Mouse (Mus musculus) stomach, postnatal 0 days (tissue): ENCODE measurements around the gene Eps15. TPM values are rescaled to one million over a fixed set of nuclear protein-coding genes. Genes with fewer than 3 reads are reported as not detected.
A peak's percentile ranks its signal among the peaks of the same experiment; 100 is the strongest.

ENCODE experiments used
- ATAC-seq: fragments of 200-750 bp; cut with Nextera tagmentation; 2 replicates; pipeline ENCODE4 v1.8.0; 2017; ENCODE audit not compliant: low FRiP score, low TSS enrichment
- DNase-seq: peaks from one replicate; pipeline ENCODE4 v3.0.0-alpha.2; 2016; ENCODE audit warnings: low spot score
- H3K27ac ChIP-seq: fragments of 300-500 bp; sonication (generic); replicated peaks from 2 replicates; pipeline ENCODE4 v1.5.1; 2014; ENCODE audit warnings: mild to moderate bottlenecking, control low read depth
- H3K27me3 ChIP-seq: fragments of 300-500 bp; sonication (generic); 2 replicates; pipeline ENCODE4 v1.6.1; 2014; ENCODE audit warnings: low read length; ENCODE audit not compliant: control insufficient read depth, insufficient read depth
- H3K36me3 ChIP-seq: fragments of 300-500 bp; sonication (generic); 2 replicates; pipeline ENCODE4 v1.6.1; 2014; ENCODE audit warnings: low read length, mixed read lengths; ENCODE audit not compliant: control insufficient read depth, insufficient read depth
- H3K4me1 ChIP-seq: fragments of 300-500 bp; sonication (generic); replicated peaks from 2 replicates; pipeline ENCODE4 v1.6.1; 2014; ENCODE audit warnings: antibody characterized with exemption; ENCODE audit not compliant: control insufficient read depth, insufficient read depth
- H3K4me2 ChIP-seq: fragments of 300-500 bp; sonication (generic); replicated peaks from 2 replicates; pipeline ENCODE4 v1.6.1; 2014; ENCODE audit warnings: low read depth, mild to moderate bottlenecking, control low read depth, moderate library complexity
- H3K4me3 ChIP-seq: fragments of 300-500 bp; sonication (generic); 2 replicates; pipeline ENCODE4 v1.5.1; 2014; ENCODE audit warnings: low read depth, low read length, control low read depth
- H3K9ac ChIP-seq: fragments of 300-500 bp; sonication (generic); 2 replicates; pipeline ENCODE4 v1.6.1; 2014; ENCODE audit warnings: mild to moderate bottlenecking, low read length, control low read depth, mixed read lengths
- H3K9me3 ChIP-seq: fragments of 300-500 bp; sonication (generic); 2 replicates; pipeline ENCODE4 v1.6.1; 2016; ENCODE audit warnings: low read length; ENCODE audit not compliant: control insufficient read depth
- CTCF ChIP-seq: IDR thresholded peaks from 2 replicates; pipeline ENCODE4 v1.5.1; 2016; ENCODE audit warnings: antibody characterized with exemption, low read depth, mild to moderate bottlenecking, moderate library complexity
- EP300 ChIP-seq: optimal IDR thresholded peaks from 2 replicates; pipeline ENCODE3; 2016; ENCODE audit warnings: antibody characterized with exemption
- WGBS: fragments of 180-500 bp; shearing (Covaris S2); extraction: QIAGEN DNeasy Blood & Tissue Kit; methylation state at CpG from one replicate; pipeline ENCODE4 v1.1.7; 2014; 5-methylcytosine and 5-hydroxymethylcytosine counted together
- polyA plus RNA-seq: library from polyadenylated mRNA; unstranded; fragments of >200 nt; fragmentation: Nextera tagmentation; extraction: Ambion mirVana; gene quantifications from 2 replicates; pipeline ENCODE4 v1.2.1, GENCODE M21; 2015

Gene Eps15
- polyA plus RNA-seq, 1 experiment from 2014 or later, result 20.0 TPM

DNA sequence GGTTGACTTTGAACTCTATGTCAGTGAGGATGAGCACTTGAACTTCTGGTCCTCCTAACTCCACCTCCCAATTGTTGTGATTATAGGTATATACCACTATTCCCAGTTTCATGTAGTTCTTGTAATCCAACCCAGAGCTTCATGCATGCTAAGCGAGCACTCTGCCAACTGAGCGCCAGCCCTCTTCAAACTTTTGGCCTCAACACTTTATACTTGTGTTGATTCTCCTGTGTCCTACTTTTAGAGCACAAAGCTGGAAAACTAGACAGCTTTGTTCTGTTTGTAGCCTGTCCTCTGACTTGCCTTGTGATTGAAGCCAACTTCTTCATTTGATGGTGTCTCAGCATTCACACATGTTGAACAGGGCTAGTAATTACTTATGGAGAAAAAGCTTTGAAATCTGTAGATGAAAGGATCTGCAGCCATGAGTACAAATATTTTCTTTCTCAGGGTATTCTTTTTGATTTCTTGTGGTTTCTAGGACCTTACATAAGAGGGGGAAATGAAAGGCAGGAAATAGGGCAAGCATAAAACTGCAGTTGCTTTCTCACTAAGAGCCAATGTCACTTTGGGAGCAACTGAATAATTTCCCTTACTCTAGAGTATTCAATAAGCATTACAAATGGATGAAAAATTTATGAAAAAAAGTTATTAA, 6.4 kb upstream of the Eps15 start:
- Histone ChIP-seq H3K9me3 (no peaks in the 10 kb centered on the region), H3K36me3 (no peaks in the 10 kb centered on the region), H3K27ac (no peak overlapping the region), H3K4me1 (no peaks in the 10 kb centered on the region), H3K4me3 (no peak overlapping the region), H3K4me2 (no peak overlapping the region), H3K9ac (no peak overlapping the region), H3K27me3 (no peaks in the 10 kb centered on the region)
- TF ChIP-seq EP300 (no peak), CTCF (no peak)
- DNase-seq (no peak), ATAC-seq (no peak)
- 78% methylated on average over 2 of the region's 2 CpGs for WGBS

- Histone ChIP-seq H3K9ac (peak overlapping the region; percentile 90), H3K4me2 (peak overlapping the region; percentile 82), H3K4me3 (peak overlapping the region; percentile 86), H3K27ac (peak overlapping the region; percentile 91), H3K27me3 (no peaks in the 10 kb centered on the region), H3K4me1 (peaks cover 3% of the 10 kb centered on the region; the same call in 1 of the 2 replicates), H3K36me3 (no peaks in the 10 kb centered on the region), H3K9me3 (no peaks in the 10 kb centered on the region)
- peak; percentile 86 for ATAC-seq
- DNase-seq, result peak; percentile 56
- WGBS, result under 1% methylated on average over 50 of the region's 85 CpGs
- TF ChIP-seq EP300 (no peak), CTCF (peak; percentile 17; the same call in 1 of the 2 replicates)
Observed at GRCm38 (mm10) chr4:109280459-109281160, 542 bp downstream of the Eps15 start.

DNA sequence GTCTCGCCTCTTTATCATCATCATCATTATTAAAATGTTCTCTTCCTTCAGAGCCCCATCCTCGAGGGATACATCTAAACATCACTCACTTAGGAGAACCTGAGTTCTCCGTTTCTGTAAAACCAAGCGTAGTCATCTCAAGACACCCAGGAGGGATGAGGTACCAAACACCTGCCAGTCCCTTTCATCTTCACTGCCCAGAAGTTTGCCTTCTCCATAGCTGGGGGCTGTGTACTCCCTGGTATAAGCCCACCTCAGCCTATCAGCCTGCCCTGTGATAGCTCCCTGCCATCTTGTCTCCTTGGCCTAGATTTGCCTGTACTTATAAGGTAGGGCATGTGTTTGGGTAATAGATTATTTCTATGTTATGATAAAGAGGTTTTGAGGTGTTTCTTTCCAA, 1.1 kb downstream of the Eps15 start:
- Histone ChIP-seq H3K4me3 (peak overlapping the region; percentile 86), H3K4me1 (peaks cover 3% of the 10 kb centered on the region; the same call in 1 of the 2 replicates), H3K4me2 (peak overlapping the region; percentile 82), H3K9me3 (no peaks in the 10 kb centered on the region), H3K27ac (no peak overlapping the region), H3K36me3 (no peaks in the 10 kb centered on the region), H3K9ac (peak overlapping the region; percentile 90), H3K27me3 (no peaks in the 10 kb centered on the region)
- DNase-seq (no peak), ATAC-seq (no peak)
- 11% methylated on average over 4 of the region's 4 CpGs for WGBS
- TF ChIP-seq CTCF (no peak), EP300 (no peak)

- no peak for DNase-seq
- Histone ChIP-seq H3K9ac (no peak overlapping the region), H3K4me3 (no peak overlapping the region; the same call in 1 of the 2 replicates), H3K36me3 (no peaks in the 10 kb centered on the region), H3K9me3 (no peaks in the 10 kb centered on the region), H3K27ac (no peak overlapping the region), H3K27me3 (no peaks in the 10 kb centered on the region), H3K4me1 (peaks cover 3% of the 10 kb centered on the region; the same call in 1 of the 2 replicates), H3K4me2 (peak overlapping the region; percentile 82; the same call in 1 of the 2 replicates)
- 64% methylated on average over 1 of the region's 1 CpGs for WGBS
- ATAC-seq, result no peak
- TF ChIP-seq CTCF (no peak), EP300 (no peak)
Observed at GRCm38 (mm10) chr4:109281946-109282345, 1.9 kb downstream of the Eps15 start.

DNA sequence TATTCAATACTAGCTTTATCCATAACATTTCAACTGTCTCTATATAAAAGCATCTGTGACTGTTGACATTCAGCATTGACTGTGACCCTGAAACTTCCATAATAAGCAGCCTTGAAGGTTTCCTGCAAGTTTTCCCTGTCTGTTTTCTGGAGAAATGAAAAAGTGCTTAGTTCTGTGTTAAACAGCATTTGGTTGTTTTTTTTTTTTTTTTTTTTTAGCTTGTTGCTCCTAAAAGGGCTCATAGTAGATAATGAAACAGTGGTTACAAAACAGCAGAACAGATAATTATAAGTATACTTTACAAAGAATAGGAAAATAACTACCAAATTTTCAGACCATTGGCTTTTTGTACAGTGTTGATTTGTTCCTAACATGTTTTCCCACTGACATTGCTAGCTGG, 14.6 kb downstream of the Eps15 start:
- DNase-seq (no peak), ATAC-seq (no peak)
- no peak overlapping the region for H3K4me3 ChIP-seq
- H3K9me3 ChIP-seq, result no peaks in the 10 kb centered on the region
- H3K27ac ChIP-seq, result no peak overlapping the region
- no peak overlapping the region for H3K4me2 ChIP-seq
- no peaks in the 10 kb centered on the region for H3K27me3 ChIP-seq
- H3K9ac ChIP-seq, result no peak overlapping the region
- no peak for TF ChIP-seq CTCF
- TF ChIP-seq EP300, result no peak
- no peaks in the 10 kb centered on the region for H3K36me3 ChIP-seq
- no peaks in the 10 kb centered on the region for H3K4me1 ChIP-seq

DNA sequence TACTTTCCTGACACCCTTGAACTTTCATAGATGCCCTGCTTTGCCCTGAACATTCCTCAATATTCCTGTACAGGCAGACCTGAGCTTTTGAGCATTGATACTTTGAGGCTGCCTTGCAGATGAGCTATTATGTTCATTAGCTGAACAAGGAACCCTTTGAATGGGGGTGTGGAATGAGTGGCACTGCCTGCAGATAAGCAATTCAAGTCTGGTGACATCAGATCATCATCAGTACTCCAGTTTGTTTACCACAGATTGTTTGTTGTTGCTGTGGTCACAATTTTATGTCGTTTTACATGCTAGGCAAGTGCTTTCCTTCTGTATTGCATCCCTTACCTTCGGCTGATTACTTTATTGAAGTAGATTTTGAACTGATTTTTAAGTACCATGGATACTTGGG, 16.4 kb downstream of the Eps15 start:
- no peak overlapping the region for H3K4me2 ChIP-seq
- DNase-seq, result no peak
- H3K4me3 ChIP-seq, result no peak overlapping the region
- H3K9me3 ChIP-seq, result no peaks in the 10 kb centered on the region
- H3K9ac ChIP-seq, result no peak overlapping the region
- H3K27ac ChIP-seq, result no peak overlapping the region
- no peaks in the 10 kb centered on the region for H3K27me3 ChIP-seq
- WGBS, result 80% methylated on average over 2 of the region's 2 CpGs
- no peaks in the 10 kb centered on the region for H3K36me3 ChIP-seq
- no peak for ATAC-seq
- no peaks in the 10 kb centered on the region for H3K4me1 ChIP-seq
- no peak for TF ChIP-seq CTCF
- TF ChIP-seq EP300, result no peak
